Mouse (Mus musculus): ENCODE data around the gene Lin28a. TPM values are rescaled to one million over a fixed set of nuclear protein-coding genes. Genes with fewer than 3 reads are reported as not detected.
"Not testable (repeated sequence)": the region's sequence is repeated elsewhere in the genome, so short reads cannot be mapped to it uniquely, and the experiment has no call there.

Lin28a gene
- polyA plus RNA-seq, 1 experiment, result not detected

GRCm38 (mm10) chr4:134000466-134001438 lies 17.9 kb downstream of the Lin28a start, which contains the start of gene Dhdds:
TSS of gene Dhdds (minus strand) at chr4:134000918.
- peak within 1 kb of the TSS; percentile 62 for H3K4me3 ChIP-seq (ENCODE audit: insufficient read depth, low read depth, low read length)
- WGBS, result 1% methylated on average over 49 of the region's 49 CpGs
- TF ChIP-seq POLR2A (IDR thresholded peaks at IDR 0.05; ENCODE audit: insufficient read depth, low read depth, low read length) (peak; percentile 77), CTCF (IDR thresholded peaks at IDR 0.05; ENCODE audit: insufficient read depth, low read depth, low read length) (no peak)
- no peak within 1 kb of the TSS for H3K27ac ChIP-seq (ENCODE audit: insufficient read depth, low read depth, low read length)
- no peaks in the 10 kb centered on the region for H3K4me1 ChIP-seq (ENCODE audit: control insufficient read depth, insufficient read depth, low read length)

- WGBS, result 95% methylated on average over 8 of the region's 8 CpGs
Measured at GRCm38 (mm10) chr4:133994697-133995096, 23.9 kb downstream of the Lin28a start.

GRCm38 (mm10) chr4:133991087-133991660 lies 27.5 kb downstream of the Lin28a start:
- no peak overlapping the region for H3K4me3 ChIP-seq (ENCODE audit: insufficient read depth, low read depth, low read length)
- WGBS, result 91% methylated on average over 13 of the region's 13 CpGs
- no peaks in the 10 kb centered on the region for H3K4me1 ChIP-seq (ENCODE audit: control insufficient read depth, insufficient read depth, low read length)
- no peak overlapping the region for H3K27ac ChIP-seq (ENCODE audit: insufficient read depth, low read depth, low read length)
- no peak for TF ChIP-seq POLR2A (IDR thresholded peaks at IDR 0.05; ENCODE audit: insufficient read depth, low read depth, low read length)

More at GRCm38 (mm10) chr4:133994697-133995096, 23.9 kb downstream of the Lin28a start:
- TF ChIP-seq CTCF (IDR thresholded peaks at IDR 0.05; ENCODE audit: insufficient read depth, low read depth, low read length) (no peak), POLR2A (IDR thresholded peaks at IDR 0.05; ENCODE audit: insufficient read depth, low read depth, low read length) (no peak)
- no peak overlapping the region for H3K4me3 ChIP-seq (ENCODE audit: insufficient read depth, low read depth, low read length)
- no peaks in the 10 kb centered on the region for H3K4me1 ChIP-seq (ENCODE audit: control insufficient read depth, insufficient read depth, low read length)
- no peak overlapping the region for H3K27ac ChIP-seq (ENCODE audit: insufficient read depth, low read depth, low read length)

GRCm38 (mm10) chr4:133990035-133990434 lies 28.6 kb downstream of the Lin28a start:
- no peak for TF ChIP-seq CTCF (IDR thresholded peaks at IDR 0.05; ENCODE audit: insufficient read depth, low read depth, low read length)
- no peak for TF ChIP-seq POLR2A (IDR thresholded peaks at IDR 0.05; ENCODE audit: insufficient read depth, low read depth, low read length)
- no peak overlapping the region for H3K4me3 ChIP-seq (ENCODE audit: insufficient read depth, low read depth, low read length)
- no peaks in the 10 kb centered on the region for H3K4me1 ChIP-seq (ENCODE audit: control insufficient read depth, insufficient read depth, low read length)
- H3K27ac ChIP-seq (ENCODE audit: insufficient read depth, low read depth, low read length), result no peak overlapping the region
- 58% methylated on average over 4 of the region's 4 CpGs for WGBS

- H3K27ac ChIP-seq (ENCODE audit: insufficient read depth, low read depth, low read length); H3K4me1 ChIP-seq (ENCODE audit: control insufficient read depth, insufficient read depth, low read length); H3K4me3 ChIP-seq (ENCODE audit: insufficient read depth, low read depth, low read length): not testable (repeated sequence)
- 92% methylated on average over 8 of the region's 8 CpGs for WGBS
Measured at GRCm38 (mm10) chr4:133988289-133988688, 30.4 kb downstream of the Lin28a start.

GRCm38 (mm10) chr4:133982936-133983335 lies 35.7 kb downstream of the Lin28a start:
- Histone ChIP-seq H3K4me3 (ENCODE audit: insufficient read depth, low read depth, low read length) (no peak overlapping the region), H3K27ac (ENCODE audit: insufficient read depth, low read depth, low read length) (no peak overlapping the region), H3K4me1 (ENCODE audit: control insufficient read depth, insufficient read depth, low read length) (no peaks in the 10 kb centered on the region)
- TF ChIP-seq CTCF (IDR thresholded peaks at IDR 0.05; ENCODE audit: insufficient read depth, low read depth, low read length), result no peak
- TF ChIP-seq POLR2A (IDR thresholded peaks at IDR 0.05; ENCODE audit: insufficient read depth, low read depth, low read length), result no peak
- WGBS, result 87% methylated on average over 13 of the region's 13 CpGs

GRCm38 (mm10) chr4:133980496-133980895 lies 38.1 kb downstream of the Lin28a start:
- no peaks in the 10 kb centered on the region for H3K4me1 ChIP-seq (ENCODE audit: control insufficient read depth, insufficient read depth, low read length)
- 92% methylated on average over 5 of the region's 5 CpGs for WGBS
- no peak overlapping the region for H3K4me3 ChIP-seq (ENCODE audit: insufficient read depth, low read depth, low read length)
- TF ChIP-seq POLR2A (IDR thresholded peaks at IDR 0.05; ENCODE audit: insufficient read depth, low read depth, low read length), result no peak
- TF ChIP-seq CTCF (IDR thresholded peaks at IDR 0.05; ENCODE audit: insufficient read depth, low read depth, low read length), result no peak
- no peak overlapping the region for H3K27ac ChIP-seq (ENCODE audit: insufficient read depth, low read depth, low read length)

- TF ChIP-seq POLR2A (IDR thresholded peaks at IDR 0.05; ENCODE audit: insufficient read depth, low read depth, low read length) (no peak), CTCF (IDR thresholded peaks at IDR 0.05; ENCODE audit: insufficient read depth, low read depth, low read length) (no peak)
- no peaks in the 10 kb centered on the region for H3K4me1 ChIP-seq (ENCODE audit: control insufficient read depth, insufficient read depth, low read length)
- no peak overlapping the region for H3K27ac ChIP-seq (ENCODE audit: insufficient read depth, low read depth, low read length)
- no peak overlapping the region for H3K4me3 ChIP-seq (ENCODE audit: insufficient read depth, low read depth, low read length)
- 94% methylated on average over 10 of the region's 10 CpGs for WGBS
Measured at GRCm38 (mm10) chr4:133978021-133978711, 40.5 kb downstream of the Lin28a start.

GRCm38 (mm10) chr4:133971741-133972140 lies 46.9 kb downstream of the Lin28a start:
- no peak overlapping the region for H3K4me3 ChIP-seq (ENCODE audit: insufficient read depth, low read depth, low read length)
- H3K4me1 ChIP-seq (ENCODE audit: control insufficient read depth, insufficient read depth, low read length), result peaks cover 29% of the 10 kb centered on the region
- 71% methylated on average over 8 of the region's 8 CpGs for WGBS
- no peak overlapping the region for H3K27ac ChIP-seq (ENCODE audit: insufficient read depth, low read depth, low read length)
- TF ChIP-seq POLR2A (IDR thresholded peaks at IDR 0.05; ENCODE audit: insufficient read depth, low read depth, low read length) (no peak), CTCF (IDR thresholded peaks at IDR 0.05; ENCODE audit: insufficient read depth, low read depth, low read length) (no peak)
